Mouse (Mus musculus): Measurements from ENCODE around the gene Gstt1.

DNA sequence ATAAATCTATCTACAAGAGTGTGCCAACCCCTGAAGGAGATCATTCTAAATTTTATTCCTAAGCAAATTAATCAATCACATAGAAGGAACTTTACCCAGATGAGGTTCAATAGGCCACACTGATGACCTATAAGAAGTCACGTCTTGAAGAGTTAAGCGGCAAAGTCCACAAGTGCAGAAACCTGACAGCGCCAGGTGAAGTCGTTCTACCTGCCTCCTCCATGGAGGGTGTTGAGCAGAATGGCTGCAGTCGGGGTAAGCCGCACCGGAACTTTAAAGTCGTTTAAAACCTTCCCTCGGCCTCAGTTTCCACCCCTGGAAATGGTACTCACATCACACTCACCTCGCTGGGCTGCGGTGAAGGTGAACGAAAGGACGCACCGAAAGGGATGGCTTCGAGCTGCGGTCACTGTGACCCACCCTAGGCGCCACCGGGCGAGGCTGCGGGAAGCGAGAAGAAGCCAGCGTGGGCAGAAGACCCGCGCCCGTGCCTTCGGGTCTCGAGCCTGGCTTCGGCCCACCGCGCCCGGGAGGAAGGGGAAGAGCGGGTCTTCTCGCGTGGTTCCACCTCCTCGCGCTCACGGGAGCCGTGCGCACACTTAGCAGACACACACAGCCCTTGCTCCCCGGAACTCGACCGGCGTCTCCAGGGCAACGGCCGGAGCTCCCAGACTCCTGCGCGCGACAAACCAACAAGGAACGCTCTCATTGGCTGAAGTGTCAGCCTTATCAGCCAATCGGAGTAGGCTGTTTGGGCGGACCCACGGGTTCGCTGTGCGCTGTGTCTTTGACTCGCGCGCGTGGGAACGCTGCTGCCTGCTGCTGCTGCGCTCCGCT is 34.5 kb downstream of the Gstt1 start, which contains the start of gene Cabin1:
- TF ChIP-seq CTCF (IDR thresholded peaks at IDR 0.05; ENCODE audit: borderline replicate concordance, insufficient read depth, low read length), result no peak
- peak; percentile 87 for TF ChIP-seq POLR2A (IDR thresholded peaks at IDR 0.05; ENCODE audit: low read depth, low read length)

Data from embryonic fibroblast, embryonic 13.5 days (primary cell).